Mouse (Mus musculus) splenic B cell, adult 2 months (primary cell): ENCODE data around the gene Itih3.

Experiments
- DNase-seq: peaks from one replicate; pipeline ENCODE4 v3.0.0-alpha.2; 2011; ENCODE audit warnings: low read depth, low spot score
- H3K27me3 ChIP-seq: 2 replicates; pipeline ENCODE4 v1.6.1; 2012; ENCODE audit warnings: mild to moderate bottlenecking, low read length, moderate library complexity, mixed read lengths; ENCODE audit not compliant: control insufficient read depth, poor library complexity, insufficient read depth, severe bottlenecking
- H3K36me3 ChIP-seq: 2 replicates; pipeline ENCODE4 v1.6.1; 2012; ENCODE audit warnings: mild to moderate bottlenecking, low read length, moderate library complexity, mixed read lengths; ENCODE audit not compliant: control insufficient read depth, poor library complexity, insufficient read depth, severe bottlenecking

The Itih3 gene

GRCm38 (mm10) chr14:30923375-30924105 is at the start of gene Itih3:
Gene Itih3, minus strand, starts transcription at chr14:30923760.
- Histone ChIP-seq H3K27me3 (no peaks in the 10 kb centered on the region), H3K36me3 (no peaks in the 10 kb centered on the region)

GRCm38 (mm10) chr14:30960366-30960765 is 36.8 kb upstream of the Itih3 start:
- Histone ChIP-seq H3K36me3 (no peaks in the 10 kb centered on the region), H3K27me3 (no peaks in the 10 kb centered on the region)
- DNase-seq: no peak

More at GRCm38 (mm10) chr14:30923375-30924105, at the start of gene Itih3:
- no peak for DNase-seq

GRCm38 (mm10) chr14:30959031-30959430 is 35.5 kb upstream of the Itih3 start:
- no peaks in the 10 kb centered on the region for H3K36me3 ChIP-seq
- no peak for DNase-seq
- no peaks in the 10 kb centered on the region for H3K27me3 ChIP-seq

- H3K36me3 ChIP-seq: no peaks in the 10 kb centered on the region
- no peak for DNase-seq
- no peaks in the 10 kb centered on the region for H3K27me3 ChIP-seq
Observed at GRCm38 (mm10) chr14:30958517-30958916, 35.0 kb upstream of the Itih3 start.

GRCm38 (mm10) chr14:30951154-30951825 is 27.7 kb upstream of the Itih3 start, which contains the start of gene Nek4:
Gene Nek4, plus strand, starts transcription at chr14:30951377.
- peak; percentile 97 for DNase-seq
- H3K36me3 ChIP-seq: no peaks in the 10 kb centered on the region
- no peaks in the 10 kb centered on the region for H3K27me3 ChIP-seq

- Histone ChIP-seq H3K36me3 (no peaks in the 10 kb centered on the region), H3K27me3 (no peaks in the 10 kb centered on the region)
- DNase-seq: no peak
Observed at GRCm38 (mm10) chr14:30949986-30950385, 26.4 kb upstream of the Itih3 start.

GRCm38 (mm10) chr14:30944745-30945144 is 21.2 kb upstream of the Itih3 start:
- no peaks in the 10 kb centered on the region for H3K27me3 ChIP-seq
- no peak for DNase-seq

GRCm38 (mm10) chr14:30943860-30944674 is 20.5 kb upstream of the Itih3 start:
- peak; percentile 57 for DNase-seq
- Histone ChIP-seq H3K36me3 (no peaks in the 10 kb centered on the region), H3K27me3 (no peaks in the 10 kb centered on the region)

More at GRCm38 (mm10) chr14:30944745-30945144, 21.2 kb upstream of the Itih3 start:
- no peaks in the 10 kb centered on the region for H3K36me3 ChIP-seq

- H3K36me3 ChIP-seq: no peaks in the 10 kb centered on the region
- H3K27me3 ChIP-seq: no peaks in the 10 kb centered on the region
Observed at GRCm38 (mm10) chr14:30943038-30943437, 19.5 kb upstream of the Itih3 start, which contains the start of gene Itih1. Gene Itih1, minus strand, starts transcription at chr14:30943289.

GRCm38 (mm10) chr14:30942254-30942653 is 18.7 kb upstream of the Itih3 start:
- DNase-seq: no peak
- Histone ChIP-seq H3K27me3 (no peaks in the 10 kb centered on the region), H3K36me3 (no peaks in the 10 kb centered on the region)

More at GRCm38 (mm10) chr14:30943038-30943437, 19.5 kb upstream of the Itih3 start, which contains the start of gene Itih1:
- no peak for DNase-seq

GRCm38 (mm10) chr14:30933351-30933750 is 9.8 kb upstream of the Itih3 start:
- Histone ChIP-seq H3K27me3 (no peaks in the 10 kb centered on the region), H3K36me3 (no peaks in the 10 kb centered on the region)
- DNase-seq: no peak

GRCm38 (mm10) chr14:30930386-30930785 is 6.8 kb upstream of the Itih3 start:
- H3K36me3 ChIP-seq: no peaks in the 10 kb centered on the region
- H3K27me3 ChIP-seq: no peaks in the 10 kb centered on the region
- DNase-seq: no peak

- no peak for DNase-seq
- H3K36me3 ChIP-seq: no peaks in the 10 kb centered on the region
- H3K27me3 ChIP-seq: no peaks in the 10 kb centered on the region
Observed at GRCm38 (mm10) chr14:30925492-30925891, 1.9 kb upstream of the Itih3 start.

GRCm38 (mm10) chr14:30922053-30922670 is 1.4 kb downstream of the Itih3 start:
- H3K27me3 ChIP-seq: no peaks in the 10 kb centered on the region
- no peak for DNase-seq
- H3K36me3 ChIP-seq: no peaks in the 10 kb centered on the region
